Mouse (Mus musculus) small intestine, adult 2 months (tissue): ENCODE results near the gene Col17a1.

Experiments
- CTCF ChIP-seq: fragments of 200-500 bp; IDR thresholded peaks from 2 replicates; pipeline ENCODE4 v1.5.1; 2012; ENCODE audit warnings: low read depth, mild to moderate bottlenecking, control low read depth, inconsistent platforms, low read length, moderate library complexity, mixed read lengths; ENCODE audit not compliant: insufficient replicate concordance, insufficient read length; ENCODE audit errors: extremely low read depth
- POLR2A ChIP-seq: fragments of 200-500 bp; IDR thresholded peaks from 2 replicates; pipeline ENCODE4 v1.6.1; 2012; ENCODE audit warnings: low read depth, mild to moderate bottlenecking, control low read depth, inconsistent platforms, low read length, moderate library complexity

GRCm38 (mm10) chr19:47649071-47649470 is 42.8 kb downstream of the Col17a1 start:
- TF ChIP-seq CTCF (no peak), POLR2A (no peak)
